Mouse (Mus musculus) hindbrain, postnatal 0 days (tissue): ENCODE results near the gene Schip1. TPM values are rescaled to one million over a fixed set of nuclear protein-coding genes. Genes with fewer than 3 reads are reported as not detected.

Source experiments
- ATAC-seq: fragments of 200-750 bp; cut with Nextera tagmentation; 2 replicates; pipeline ENCODE4 v1.8.0; 2017; ENCODE audit warnings: mild to moderate bottlenecking, moderate TSS enrichment, moderate library complexity
- DNase-seq: peaks from one replicate; pipeline ENCODE4 v3.0.0-alpha.2; 2015; ENCODE audit warnings: low spot score
- H3K27ac ChIP-seq: fragments of 300-500 bp; sonication (generic); 2 replicates; pipeline ENCODE4 v1.5.1; 2014; ENCODE audit warnings: mild to moderate bottlenecking
- H3K27me3 ChIP-seq: fragments of 300-500 bp; sonication (generic); 2 replicates; pipeline ENCODE4 v1.6.1; 2014; ENCODE audit warnings: low read length, mixed read lengths; ENCODE audit not compliant: insufficient read depth
- H3K36me3 ChIP-seq: fragments of 300-500 bp; sonication (generic); 2 replicates; pipeline ENCODE4 v1.6.1; 2014; ENCODE audit warnings: low read length, mixed read lengths; ENCODE audit not compliant: insufficient read depth
- H3K4me1 ChIP-seq: fragments of 300-500 bp; sonication (generic); 2 replicates; pipeline ENCODE4 v1.6.1; 2014; ENCODE audit warnings: antibody characterized with exemption, low read length, mixed read lengths; ENCODE audit not compliant: insufficient read depth
- H3K4me2 ChIP-seq: fragments of 300-500 bp; sonication (generic); 2 replicates; pipeline ENCODE4 v1.6.1; 2014; ENCODE audit warnings: low read depth, mild to moderate bottlenecking, low read length, moderate library complexity, mixed read lengths
- H3K4me3 ChIP-seq: fragments of 300-500 bp; sonication (generic); 2 replicates; pipeline ENCODE4 v1.5.1; 2014; ENCODE audit warnings: low read length
- H3K9ac ChIP-seq: fragments of 300-500 bp; sonication (generic); replicated peaks from 2 replicates; pipeline ENCODE4 v1.6.1; 2014; ENCODE audit warnings: mild to moderate bottlenecking, low read length, moderate library complexity, mixed read lengths
- H3K9me3 ChIP-seq: fragments of 300-500 bp; sonication (generic); 2 replicates; pipeline ENCODE4 v1.6.1; 2016; ENCODE audit warnings: low read length, mixed read lengths
- CTCF ChIP-seq: IDR thresholded peaks from 2 replicates; pipeline ENCODE4 v1.5.1; 2016; ENCODE audit warnings: antibody characterized with exemption, control low read depth, low read depth
- WGBS: fragments of 180-500 bp; shearing (Covaris S2); extraction: QIAGEN DNeasy Blood & Tissue Kit; methylation state at CpG from one replicate; pipeline ENCODE4 v1.1.7; 2014; 5-methylcytosine and 5-hydroxymethylcytosine counted together
- polyA plus RNA-seq: library from polyadenylated mRNA; unstranded; fragments of >200 nt; fragmentation: Nextera tagmentation; extraction: Ambion mirVana; gene quantifications from 2 replicates; pipeline ENCODE4 v1.2.1, GENCODE M21; 2015
- total RNA-seq: library from RNA; depleted of rRNA; stranded (reverse); fragments of >200 nt; gene quantifications from 2 replicates; pipeline ENCODE4 v1.2.3, GENCODE M21; 2014

The Schip1 gene
- total and polyA plus RNA-seq, 2 experiments from 2014 or later, result 94.3 to 163 TPM

GRCm38 (mm10) chr3:68130386-68130785 lies 65.8 kb downstream of the Schip1 start:
- Histone ChIP-seq H3K27me3 (no peaks in the 10 kb centered on the region), H3K9me3 (no peaks in the 10 kb centered on the region), H3K4me1 (no peaks in the 10 kb centered on the region), H3K9ac (no peak overlapping the region), H3K4me2 (no peak overlapping the region), H3K4me3 (no peak overlapping the region), H3K27ac (no peak overlapping the region), H3K36me3 (no peaks in the 10 kb centered on the region)
- TF ChIP-seq CTCF, result no peak
- no peak for DNase-seq
- WGBS, result 87% methylated on average over 1 of the region's 1 CpGs
- ATAC-seq, result no peak

GRCm38 (mm10) chr3:68138833-68139627 lies 74.4 kb downstream of the Schip1 start:
- Histone ChIP-seq H3K9me3 (no peaks in the 10 kb centered on the region), H3K9ac (no peak overlapping the region), H3K4me2 (no peak overlapping the region), H3K36me3 (no peaks in the 10 kb centered on the region), H3K27ac (no peak overlapping the region), H3K27me3 (no peaks in the 10 kb centered on the region), H3K4me3 (no peak overlapping the region), H3K4me1 (no peaks in the 10 kb centered on the region)
- TF ChIP-seq CTCF, result no peak
- 49% methylated on average over 5 of the region's 5 CpGs for WGBS
- no peak for ATAC-seq
- DNase-seq, result no peak

GRCm38 (mm10) chr3:68150688-68151087 lies 86.1 kb downstream of the Schip1 start:
- H3K27me3 ChIP-seq, result no peaks in the 10 kb centered on the region
- ATAC-seq, result no peak
- no peak overlapping the region for H3K4me3 ChIP-seq
- no peak overlapping the region for H3K9ac ChIP-seq
- no peaks in the 10 kb centered on the region for H3K9me3 ChIP-seq
- H3K36me3 ChIP-seq, result no peaks in the 10 kb centered on the region
- WGBS, result 72% methylated on average over 8 of the region's 8 CpGs
- TF ChIP-seq CTCF, result no peak
- H3K4me2 ChIP-seq, result no peak overlapping the region
- no peak for DNase-seq
- no peak overlapping the region for H3K27ac ChIP-seq
- H3K4me1 ChIP-seq, result no peaks in the 10 kb centered on the region

- Histone ChIP-seq H3K9me3 (no peaks in the 10 kb centered on the region), H3K4me3 (no peak overlapping the region), H3K9ac (no peak overlapping the region), H3K4me2 (no peak overlapping the region), H3K36me3 (no peaks in the 10 kb centered on the region), H3K27me3 (no peaks in the 10 kb centered on the region), H3K4me1 (no peaks in the 10 kb centered on the region), H3K27ac (no peak overlapping the region)
- no peak for TF ChIP-seq CTCF
- 88% methylated on average over 1 of the region's 1 CpGs for WGBS
- no peak for DNase-seq
- ATAC-seq, result no peak
Observed at GRCm38 (mm10) chr3:68160175-68160574, 95.6 kb downstream of the Schip1 start.

GRCm38 (mm10) chr3:68160760-68161159 lies 96.2 kb downstream of the Schip1 start:
- TF ChIP-seq CTCF, result no peak
- H3K36me3 ChIP-seq, result no peaks in the 10 kb centered on the region
- ATAC-seq, result no peak
- H3K27me3 ChIP-seq, result no peaks in the 10 kb centered on the region
- no peak overlapping the region for H3K4me2 ChIP-seq
- WGBS, result 76% methylated on average over 3 of the region's 3 CpGs
- no peak for DNase-seq
- no peaks in the 10 kb centered on the region for H3K4me1 ChIP-seq
- no peak overlapping the region for H3K9ac ChIP-seq
- H3K9me3 ChIP-seq, result no peaks in the 10 kb centered on the region
- H3K27ac ChIP-seq, result no peak overlapping the region
- no peak overlapping the region for H3K4me3 ChIP-seq

GRCm38 (mm10) chr3:68178248-68178647 lies 113.6 kb downstream of the Schip1 start:
- H3K4me3 ChIP-seq, result no peak overlapping the region
- no peak overlapping the region for H3K4me2 ChIP-seq
- H3K9ac ChIP-seq, result no peak overlapping the region
- 52% methylated on average over 1 of the region's 1 CpGs for WGBS
- no peaks in the 10 kb centered on the region for H3K36me3 ChIP-seq
- no peaks in the 10 kb centered on the region for H3K9me3 ChIP-seq
- 0 out of 2 replicates have a peak, but pooled peaks have one; percentile 43 for ATAC-seq
- no peak overlapping the region for H3K27ac ChIP-seq
- no peaks in the 10 kb centered on the region for H3K27me3 ChIP-seq
- no peaks in the 10 kb centered on the region for H3K4me1 ChIP-seq
- peak; percentile 29 for DNase-seq
- TF ChIP-seq CTCF, result no peak

- ATAC-seq, result no peak
- no peak for DNase-seq
- WGBS, result 48% methylated on average over 8 of the region's 8 CpGs
Observed at GRCm38 (mm10) chr3:68187471-68187870, 122.9 kb downstream of the Schip1 start.

More at GRCm38 (mm10) chr3:68187471-68187870, 122.9 kb downstream of the Schip1 start:
- Histone ChIP-seq H3K4me2 (no peak overlapping the region), H3K4me1 (no peaks in the 10 kb centered on the region), H3K9me3 (no peaks in the 10 kb centered on the region), H3K36me3 (no peaks in the 10 kb centered on the region), H3K9ac (no peak overlapping the region), H3K27me3 (no peaks in the 10 kb centered on the region), H3K27ac (no peak overlapping the region), H3K4me3 (no peak overlapping the region)
- TF ChIP-seq CTCF, result no peak
